Mouse (Mus musculus) cerebellum, postnatal 10 days (tissue): ENCODE measurements at regions not wholly inside any gene's neighbourhood (a gene's known extent, or its start where the extent isn't known, plus 50 kb on each side); places are given as distances from the start of the nearest gene placed in this dataset.

Source experiments
- DNase-seq, 2 experiments: peaks; one replicate each; pipeline ENCODE4 v3.0.0; 2021; ENCODE audit warnings: mixed read lengths in 2 of 2

GRCm38 (mm10) chr7:121214181-121214580 is 132.7 kb downstream of the Otoa start:
- no peak for DNase-seq

GRCm38 (mm10) chr7:121215032-121215431 is 133.6 kb downstream of the Otoa start:
- peak; percentile 43 to 47 for DNase-seq

GRCm38 (mm10) chr7:121215735-121216134 is 134.3 kb downstream of the Otoa start:
- no peak for DNase-seq

GRCm38 (mm10) chr7:121218031-121218430 is 136.6 kb downstream of the Otoa start:
- no peak for DNase-seq

- no peak for DNase-seq
Measured at GRCm38 (mm10) chr7:121221158-121221557, 139.7 kb downstream of the Otoa start.

GRCm38 (mm10) chr7:121231881-121232280 is 150.4 kb downstream of the Otoa start:
- no peak for DNase-seq

GRCm38 (mm10) chr7:121234831-121235230 is 153.4 kb downstream of the Otoa start:
- no peak for DNase-seq

- no peak for DNase-seq
Measured at GRCm38 (mm10) chr7:121239731-121240130, 151.9 kb upstream of the Hs3st2 start.

- DNase-seq: no peak
Measured at GRCm38 (mm10) chr7:121247845-121248244, 143.8 kb upstream of the Hs3st2 start.

- DNase-seq: no peak
Measured at GRCm38 (mm10) chr7:121257466-121257865, 134.2 kb upstream of the Hs3st2 start.

GRCm38 (mm10) chr7:121258826-121259496 is 132.7 kb upstream of the Hs3st2 start:
- peak; percentile 70 to 84 for DNase-seq

- no peak for DNase-seq
Measured at GRCm38 (mm10) chr7:121259497-121260009, 132.1 kb upstream of the Hs3st2 start.

GRCm38 (mm10) chr7:121269358-121269757 is 122.3 kb upstream of the Hs3st2 start:
- no peak for DNase-seq

GRCm38 (mm10) chr7:121280597-121280996 is 111.1 kb upstream of the Hs3st2 start:
- no peak for DNase-seq

GRCm38 (mm10) chr7:121282154-121282553 is 109.5 kb upstream of the Hs3st2 start:
- no peak for DNase-seq

- no peak for DNase-seq
Measured at GRCm38 (mm10) chr7:121289737-121290136, 101.9 kb upstream of the Hs3st2 start.

GRCm38 (mm10) chr7:121296151-121296695 is 95.4 kb upstream of the Hs3st2 start:
- no peak for DNase-seq

- DNase-seq: peak; percentile 7 to 28
Measured at GRCm38 (mm10) chr7:121312961-121313587, 78.6 kb upstream of the Hs3st2 start.

GRCm38 (mm10) chr7:121314521-121314920 is 77.1 kb upstream of the Hs3st2 start:
- DNase-seq: peak; percentile 59 to 64

GRCm38 (mm10) chr7:121329274-121329673 is 62.4 kb upstream of the Hs3st2 start:
- DNase-seq: no peak

- no peak for DNase-seq
Measured at GRCm38 (mm10) chr7:121332532-121332931, 59.1 kb upstream of the Hs3st2 start.

GRCm38 (mm10) chr7:121335390-121336109 is 56.1 kb upstream of the Hs3st2 start:
- no peak for DNase-seq

- DNase-seq: no peak
Measured at GRCm38 (mm10) chr7:121339942-121340341, 51.7 kb upstream of the Hs3st2 start.
